Mouse (Mus musculus) midbrain, embryonic 16.5 days (tissue): Measurements from ENCODE around the gene Trim27. TPM values are rescaled to one million over a fixed set of nuclear protein-coding genes. Genes with fewer than 3 reads are reported as not detected.

Source experiments
- ATAC-seq: fragments of 200-750 bp; cut with Nextera tagmentation; 2 replicates; pipeline ENCODE4 v1.8.0; 2017; ENCODE audit warnings: moderate TSS enrichment
- H3K27ac ChIP-seq: fragments of 300-500 bp; sonication (generic); 2 replicates; pipeline ENCODE4 v1.5.1; 2014; ENCODE audit warnings: mild to moderate bottlenecking, low read length, mixed read lengths
- H3K27me3 ChIP-seq: fragments of 300-500 bp; sonication (generic); 2 replicates; pipeline ENCODE4 v1.6.1; 2014; ENCODE audit warnings: low read depth, low read length, mixed read lengths; ENCODE audit not compliant: control insufficient read depth, insufficient read depth
- H3K36me3 ChIP-seq: fragments of 300-500 bp; sonication (generic); 2 replicates; pipeline ENCODE4 v1.6.1; 2014; ENCODE audit warnings: mild to moderate bottlenecking, low read length, moderate library complexity, mixed read lengths; ENCODE audit not compliant: control insufficient read depth, insufficient read depth
- H3K4me1 ChIP-seq: fragments of 300-500 bp; sonication (generic); 2 replicates; pipeline ENCODE4 v1.6.1; 2014; ENCODE audit warnings: mild to moderate bottlenecking, low read length, mixed read lengths; ENCODE audit not compliant: control insufficient read depth, insufficient read depth
- H3K4me2 ChIP-seq: fragments of 300-500 bp; sonication (generic); 2 replicates; pipeline ENCODE4 v1.6.1; 2014; ENCODE audit warnings: mild to moderate bottlenecking, low read length, mixed read lengths
- H3K4me3 ChIP-seq: fragments of 300-500 bp; sonication (generic); 2 replicates; pipeline ENCODE4 v1.5.1; 2014; ENCODE audit warnings: low read depth, mild to moderate bottlenecking, low read length, moderate library complexity, mixed read lengths
- H3K9ac ChIP-seq: fragments of 300-500 bp; sonication (generic); 2 replicates; pipeline ENCODE4 v1.6.1; 2014; ENCODE audit warnings: low read depth, low read length, mixed read lengths
- H3K9me3 ChIP-seq: fragments of 300-500 bp; sonication (generic); replicated peaks from 2 replicates; pipeline ENCODE4 v1.6.1; 2014; ENCODE audit warnings: mild to moderate bottlenecking, low read length, mixed read lengths; ENCODE audit not compliant: control insufficient read depth, poor library complexity, severe bottlenecking
- WGBS: fragments of 180-500 bp; shearing (Covaris S2); extraction: QIAGEN DNeasy Blood & Tissue Kit; methylation state at CpG from one replicate; pipeline ENCODE4 v1.1.7; 2014; 5-methylcytosine and 5-hydroxymethylcytosine counted together
- polyA plus RNA-seq: library from polyadenylated mRNA; unstranded; fragments of >200 nt; fragmentation: Nextera tagmentation; extraction: Ambion mirVana; gene quantifications from 2 replicates; pipeline ENCODE4 v1.2.1, GENCODE M21; 2015

Gene Trim27
- polyA plus RNA-seq, 1 experiment from 2014 or later: 70.6 TPM

DNA sequence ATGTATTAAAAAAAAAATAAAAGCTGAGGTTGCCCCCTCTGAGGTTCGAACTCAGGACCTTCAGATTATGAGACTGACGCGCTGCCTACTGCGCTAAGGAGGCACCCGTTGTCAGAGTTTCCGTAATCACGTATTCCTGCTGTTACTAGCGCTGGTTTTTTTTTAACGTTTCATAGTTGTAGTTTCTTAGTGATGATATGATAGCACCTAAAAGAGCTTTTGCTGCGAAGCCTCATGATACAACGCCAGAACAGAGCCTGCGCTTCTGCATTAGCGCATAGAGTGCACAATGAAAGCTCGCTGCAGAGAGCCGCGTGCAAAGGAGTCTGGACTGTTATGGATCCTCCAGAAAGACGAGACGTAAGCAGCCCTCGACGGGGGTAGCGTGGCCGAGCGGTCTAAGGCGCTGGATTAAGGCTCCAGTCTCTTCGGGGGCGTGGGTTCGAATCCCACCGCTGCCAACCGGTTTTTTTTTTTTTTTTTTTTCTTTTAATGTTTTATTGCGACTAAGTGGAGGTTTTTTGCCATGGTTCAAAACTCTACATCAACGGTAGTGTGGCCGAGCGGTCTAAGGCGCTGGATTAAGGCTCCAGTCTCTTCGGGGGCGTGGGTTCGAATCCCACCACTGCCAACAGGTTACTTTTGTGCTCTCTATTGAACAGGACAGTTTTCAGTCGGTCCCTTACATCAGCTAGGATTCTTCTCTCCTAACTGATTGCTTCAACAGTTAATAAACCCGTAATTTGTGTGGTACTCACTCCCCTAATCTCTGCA lies 9.4 kb upstream of the Trim27 start:
- Histone ChIP-seq H3K27ac (peak overlapping the region; percentile 72), H3K4me2 (peak overlapping the region; percentile 98), H3K4me1 (peaks cover 12% of the 10 kb centered on the region), H3K9me3 (no peaks in the 10 kb centered on the region), H3K4me3 (peak overlapping the region; percentile 62), H3K9ac (0 out of 2 replicates have a peak overlapping the region, but pooled peaks have one; percentile 48), H3K27me3 (no peaks in the 10 kb centered on the region), H3K36me3 (no peaks in the 10 kb centered on the region)
- ATAC-seq: peak; percentile 79
- WGBS: under 1% methylated on average over 39 of the region's 39 CpGs

- Histone ChIP-seq H3K27ac (no peak overlapping the region; the same call in 1 of the 2 replicates), H3K4me2 (peak overlapping the region; percentile 98), H3K9me3 (no peaks in the 10 kb centered on the region), H3K27me3 (no peaks in the 10 kb centered on the region), H3K4me3 (peak overlapping the region; percentile 62), H3K4me1 (peaks cover 12% of the 10 kb centered on the region), H3K9ac (peak overlapping the region; percentile 59), H3K36me3 (no peaks in the 10 kb centered on the region)
- no peak for ATAC-seq
- WGBS: 36% methylated on average over 17 of the region's 17 CpGs
Measured at GRCm38 (mm10) chr13:21170431-21171155, 8.7 kb upstream of the Trim27 start.

- no peaks in the 10 kb centered on the region for H3K27me3 ChIP-seq
- WGBS: 7% methylated on average over 15 of the region's 15 CpGs
- H3K4me3 ChIP-seq: peak overlapping the region; percentile 43
- no peaks in the 10 kb centered on the region for H3K36me3 ChIP-seq
- peak overlapping the region; percentile 98 for H3K4me2 ChIP-seq
- peak overlapping the region; percentile 33; the same call in 1 of the 2 replicates for H3K27ac ChIP-seq
- peak overlapping the region; percentile 59 for H3K9ac ChIP-seq
- peaks cover 12% of the 10 kb centered on the region for H3K4me1 ChIP-seq
- no peak for ATAC-seq
- no peaks in the 10 kb centered on the region for H3K9me3 ChIP-seq
Measured at GRCm38 (mm10) chr13:21171156-21171530, 8.1 kb upstream of the Trim27 start.

DNA sequence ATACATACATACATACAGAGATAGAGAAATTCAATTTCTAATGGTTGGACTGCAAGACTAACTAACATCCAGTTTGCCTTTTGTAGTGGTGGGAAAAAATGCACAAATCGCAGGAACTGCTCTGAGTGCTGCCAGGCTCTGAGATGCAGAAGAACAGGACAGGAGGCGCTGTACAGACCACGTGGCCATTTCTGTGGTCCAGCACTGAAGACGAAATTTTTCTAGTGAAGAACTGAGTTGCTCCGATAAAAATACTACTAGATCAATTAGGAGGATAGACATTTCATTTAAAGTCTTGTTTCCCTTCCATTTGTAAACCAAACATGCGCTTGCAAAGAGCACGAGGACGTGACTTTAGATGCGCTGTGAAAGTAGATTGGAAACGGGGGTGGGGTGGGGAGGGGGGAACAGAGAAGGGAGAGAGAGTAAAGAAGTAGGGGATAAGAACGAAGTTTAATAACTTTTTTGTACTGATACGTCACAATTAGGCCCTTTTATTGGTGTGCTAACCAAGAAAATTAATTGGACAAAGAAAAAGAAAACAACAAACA lies 7.6 kb upstream of the Trim27 start:
- Histone ChIP-seq H3K4me3 (peak overlapping the region; percentile 43), H3K27ac (no peak overlapping the region), H3K36me3 (no peaks in the 10 kb centered on the region), H3K4me1 (peaks cover 10% of the 10 kb centered on the region), H3K9me3 (no peaks in the 10 kb centered on the region), H3K27me3 (no peaks in the 10 kb centered on the region), H3K9ac (peak overlapping the region; percentile 13; the same call in 1 of the 2 replicates), H3K4me2 (peak overlapping the region; percentile 98)
- 0 out of 2 replicates have a peak, but pooled peaks have one; percentile 36 for ATAC-seq
- WGBS: under 1% methylated on average over 12 of the region's 12 CpGs

- Histone ChIP-seq H3K27ac (no peak overlapping the region; the same call in 1 of the 2 replicates), H3K36me3 (no peaks in the 10 kb centered on the region), H3K4me3 (peak overlapping the region; percentile 43), H3K4me2 (peak overlapping the region; percentile 98), H3K27me3 (no peaks in the 10 kb centered on the region), H3K9me3 (no peaks in the 10 kb centered on the region), H3K9ac (no peak overlapping the region), H3K4me1 (peaks cover 10% of the 10 kb centered on the region)
- under 1% methylated on average over 16 of the region's 16 CpGs for WGBS
- peak; percentile 67 for ATAC-seq
Measured at GRCm38 (mm10) chr13:21172241-21173027, 6.8 kb upstream of the Trim27 start.

GRCm38 (mm10) chr13:21173072-21173471 lies 6.2 kb upstream of the Trim27 start:
- H3K4me1 ChIP-seq: peaks cover 10% of the 10 kb centered on the region
- H3K36me3 ChIP-seq: no peaks in the 10 kb centered on the region
- under 1% methylated on average over 11 of the region's 11 CpGs for WGBS
- no peaks in the 10 kb centered on the region for H3K27me3 ChIP-seq
- H3K4me3 ChIP-seq: peak overlapping the region; percentile 43
- H3K9ac ChIP-seq: peak overlapping the region; percentile 60
- no peak for ATAC-seq
- no peaks in the 10 kb centered on the region for H3K9me3 ChIP-seq
- H3K27ac ChIP-seq: no peak overlapping the region
- H3K4me2 ChIP-seq: peak overlapping the region; percentile 73

DNA sequence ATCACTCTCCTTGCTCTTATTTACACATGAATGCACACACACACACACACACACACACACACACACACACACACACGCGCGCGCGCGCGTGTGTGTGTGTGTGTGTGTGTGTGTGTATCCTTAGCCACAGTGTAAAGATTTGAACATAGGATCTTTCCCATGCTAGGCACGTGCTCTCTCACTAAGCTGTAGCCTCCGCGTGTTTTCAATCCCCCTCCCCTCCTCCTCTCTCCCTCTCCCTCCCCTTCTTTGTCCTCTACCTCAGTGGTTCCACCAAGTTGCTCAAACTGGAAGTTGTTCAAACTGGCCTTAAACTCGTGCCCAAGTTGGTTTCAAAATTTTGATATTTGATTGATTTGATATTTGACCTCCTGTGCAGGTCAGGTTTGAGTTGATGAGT lies 2.5 kb upstream of the Trim27 start:
- H3K4me1 ChIP-seq: peaks cover 16% of the 10 kb centered on the region
- WGBS: 65% methylated on average over 11 of the region's 11 CpGs
- no peak overlapping the region for H3K4me3 ChIP-seq
- H3K27me3 ChIP-seq: no peaks in the 10 kb centered on the region
- no peak overlapping the region for H3K4me2 ChIP-seq
- H3K9ac ChIP-seq: no peak overlapping the region
- no peak overlapping the region for H3K27ac ChIP-seq
- H3K36me3 ChIP-seq: no peaks in the 10 kb centered on the region
- no peaks in the 10 kb centered on the region for H3K9me3 ChIP-seq
- ATAC-seq: no peak

GRCm38 (mm10) chr13:21177657-21178056 lies 1.6 kb upstream of the Trim27 start:
- no peak overlapping the region for H3K27ac ChIP-seq
- H3K9ac ChIP-seq: no peak overlapping the region
- H3K36me3 ChIP-seq: no peaks in the 10 kb centered on the region
- WGBS: 72% methylated on average over 5 of the region's 5 CpGs
- no peaks in the 10 kb centered on the region for H3K9me3 ChIP-seq
- H3K4me3 ChIP-seq: no peak overlapping the region
- peaks cover 22% of the 10 kb centered on the region for H3K4me1 ChIP-seq
- H3K27me3 ChIP-seq: no peaks in the 10 kb centered on the region
- no peak for ATAC-seq
- no peak overlapping the region for H3K4me2 ChIP-seq
